Mouse (Mus musculus): ENCODE results near the gene Ly6f. TPM values are rescaled to one million over a fixed set of nuclear protein-coding genes. Genes with fewer than 3 reads are reported as not detected.
A peak's percentile ranks its signal among the peaks of the same experiment; 100 is the strongest.
"Not testable (repeated sequence)": the region's sequence is repeated elsewhere in the genome, so short reads cannot be mapped to it uniquely, and the experiment has no call there.

Ly6f gene
- not detected for total RNA-seq (2022)

GRCm38 (mm10) chr15:75268121-75268520 lies at the start of gene Ly6f:
Ly6f (plus strand) TSS chr15:75268421.
- no peak for DNase-seq

GRCm38 (mm10) chr15:75221942-75222341 lies 46.3 kb upstream of the Ly6f start:
- DNase-seq: no peak

DNA sequence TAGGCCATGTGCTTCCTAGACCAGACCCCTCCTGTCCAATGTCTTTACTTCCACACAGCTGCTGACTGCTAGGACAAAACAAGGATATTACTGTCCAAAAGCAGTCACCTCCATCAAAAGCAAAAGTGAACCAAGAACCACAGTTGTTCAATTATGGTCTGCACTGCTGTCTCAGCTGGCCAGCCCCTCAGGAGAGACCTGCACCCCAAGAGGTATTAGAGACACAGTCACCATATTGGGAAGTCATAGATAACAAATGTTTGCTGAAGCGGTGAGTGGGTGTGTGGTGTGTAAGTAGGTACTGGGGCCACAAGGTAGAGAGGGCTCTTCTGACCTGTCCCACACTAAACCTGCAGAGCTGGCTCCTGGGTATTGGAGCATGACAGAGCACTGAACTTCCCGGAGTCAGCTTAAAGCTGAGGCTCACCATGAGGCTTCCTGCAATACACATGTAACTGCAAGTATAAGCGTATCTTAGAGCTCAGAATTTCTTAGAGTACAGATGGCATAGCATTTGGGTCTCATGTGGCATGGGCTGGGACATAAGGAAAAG lies 30.4 kb upstream of the Ly6f start:
- no peak for DNase-seq

DNA sequence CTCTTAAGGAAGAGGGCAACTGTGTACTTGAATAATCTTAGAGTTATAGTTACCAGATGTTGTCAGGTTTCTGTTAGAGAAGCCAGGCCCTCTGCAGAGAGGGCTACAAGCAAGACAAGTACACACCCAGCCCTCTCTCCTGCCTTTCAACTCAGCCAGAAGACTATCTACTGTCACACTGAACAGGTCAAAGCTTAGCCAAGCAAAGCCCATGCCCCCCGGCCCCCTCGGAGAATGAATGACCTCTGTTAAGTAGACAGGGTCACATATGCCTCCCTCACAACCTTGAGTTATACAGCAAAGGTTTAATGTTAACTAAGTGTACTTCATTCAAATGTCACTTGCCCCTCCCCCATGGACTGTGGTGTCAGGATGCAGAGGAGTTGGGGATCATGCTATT lies 27.7 kb upstream of the Ly6f start:
- no peak for DNase-seq

DNA sequence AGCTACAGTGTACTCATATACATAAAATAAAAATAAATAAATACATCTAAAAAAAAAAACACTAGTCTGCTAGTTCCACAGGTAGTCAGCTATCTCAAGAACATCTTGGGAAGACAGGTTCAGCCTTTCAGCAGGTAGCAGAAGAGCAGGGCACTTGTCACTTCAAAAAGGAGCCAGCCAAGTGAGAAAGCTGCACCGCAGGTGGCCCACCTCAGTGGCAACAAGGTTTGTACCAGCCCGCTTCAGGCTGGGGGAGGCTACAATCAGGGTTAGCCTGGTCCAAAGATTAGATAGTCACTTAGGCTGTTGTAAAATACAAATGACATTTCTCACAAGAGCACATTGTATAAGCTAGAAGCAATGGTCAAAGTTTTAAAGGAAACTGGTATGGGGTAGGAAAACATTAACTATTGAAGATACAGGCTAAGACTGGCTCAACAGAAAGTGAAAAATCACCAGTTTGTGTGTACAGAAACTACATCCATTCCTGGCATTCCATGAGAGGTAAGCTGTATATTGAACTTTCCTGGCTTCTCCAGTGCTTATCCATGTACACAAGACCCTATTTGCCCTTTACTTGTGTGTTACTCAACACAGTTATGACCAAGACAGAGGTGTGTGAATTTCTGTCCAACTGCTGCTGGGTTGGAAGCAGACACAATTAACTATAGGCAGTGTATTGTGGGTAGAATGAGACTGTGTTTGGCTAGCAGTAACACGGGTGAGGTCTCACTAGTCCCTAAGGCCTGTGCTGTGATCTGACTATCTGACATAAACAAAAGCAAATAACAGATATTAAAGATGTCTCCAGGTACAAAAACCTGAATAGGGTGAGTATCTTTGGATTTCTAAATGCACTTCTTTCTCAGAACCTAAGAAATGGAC lies 25.2 kb upstream of the Ly6f start:
- DNase-seq: no peak

DNA sequence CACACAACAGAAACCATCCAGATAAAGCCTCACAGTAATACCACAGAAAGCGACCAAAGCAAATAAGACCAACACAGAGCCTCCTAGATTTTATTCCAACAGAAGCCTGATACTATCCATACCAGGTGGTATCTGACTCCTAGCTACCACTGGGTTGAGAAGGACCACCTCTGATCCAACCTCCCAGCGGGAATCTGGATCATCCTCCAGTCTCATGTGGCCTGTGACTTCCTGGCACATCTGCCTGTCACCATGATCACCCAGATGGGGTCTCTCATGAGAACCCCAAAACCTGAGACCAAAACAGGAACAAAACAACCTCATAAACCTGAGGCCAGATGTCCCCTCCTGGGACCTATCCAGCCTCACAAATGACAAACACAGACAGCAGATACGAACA lies 13.6 kb upstream of the Ly6f start:
- no peak for DNase-seq

- no peak for DNase-seq
Observed at GRCm38 (mm10) chr15:75265863-75266262, 2.4 kb upstream of the Ly6f start.

GRCm38 (mm10) chr15:75266626-75267025 lies 1.6 kb upstream of the Ly6f start:
- no peak for DNase-seq

DNA sequence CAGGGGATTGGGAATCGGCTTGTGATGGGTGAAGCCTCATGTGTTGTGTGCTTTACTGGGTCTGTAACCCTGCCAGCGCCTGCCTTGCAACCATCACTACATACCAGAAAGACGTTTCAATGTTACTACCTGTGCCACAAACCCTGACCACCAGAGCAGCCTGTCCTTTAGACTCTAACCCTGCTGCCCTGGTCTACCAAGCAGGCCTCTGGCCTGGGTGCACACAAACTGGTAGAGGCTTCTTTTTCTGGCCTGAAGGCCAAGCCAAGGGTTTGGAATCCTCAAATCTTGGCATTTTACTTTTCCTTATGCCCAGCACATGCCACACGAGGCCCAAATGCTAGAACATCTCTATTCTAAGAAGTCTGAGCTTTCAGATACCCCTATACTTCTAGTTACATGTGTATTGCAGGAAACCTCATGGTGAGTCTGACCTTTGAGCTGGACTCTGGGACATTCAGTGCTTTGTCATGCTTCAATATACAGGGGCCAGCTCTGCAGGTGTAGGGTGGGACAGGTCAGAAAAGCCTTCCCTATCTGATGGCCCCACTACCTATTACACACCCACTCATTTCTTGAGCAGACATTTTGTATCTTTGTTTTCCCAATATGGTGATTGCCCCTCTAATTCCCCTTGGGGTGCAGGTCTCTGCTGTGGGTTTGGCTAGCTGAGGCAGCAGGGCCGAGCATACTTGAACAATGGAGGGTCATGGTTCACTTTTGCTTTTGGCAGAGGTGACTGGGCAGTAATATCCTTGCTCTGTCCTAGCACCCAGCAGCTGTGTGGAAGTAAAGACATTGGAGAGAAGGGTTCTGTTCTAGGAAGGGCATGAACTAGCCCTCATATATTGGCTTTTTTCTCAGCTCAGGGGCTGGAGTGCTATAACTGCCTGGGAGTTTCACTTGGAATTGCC lies 952 bp downstream of the Ly6f start:
- DNase-seq: no peak

DNA sequence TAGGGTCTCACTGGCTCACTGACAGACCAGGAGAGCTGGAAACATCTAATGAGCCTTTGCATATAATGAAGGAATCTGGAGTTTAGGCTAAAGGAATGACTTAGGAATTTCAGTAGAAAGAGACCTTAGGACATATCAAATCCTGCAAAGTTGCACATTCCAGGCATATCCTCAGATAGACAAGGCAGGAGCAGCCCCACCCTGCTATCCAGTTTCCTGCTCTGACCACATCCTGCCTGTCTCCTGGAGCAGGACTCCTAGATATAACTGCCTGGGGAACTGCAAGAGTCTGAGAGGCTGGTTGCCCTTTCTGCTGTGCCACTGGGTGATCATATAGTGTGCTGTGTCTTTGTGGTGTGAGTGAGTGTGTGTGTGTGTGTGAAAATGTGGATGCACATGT lies 1.9 kb downstream of the Ly6f start:
- no peak for DNase-seq

DNA sequence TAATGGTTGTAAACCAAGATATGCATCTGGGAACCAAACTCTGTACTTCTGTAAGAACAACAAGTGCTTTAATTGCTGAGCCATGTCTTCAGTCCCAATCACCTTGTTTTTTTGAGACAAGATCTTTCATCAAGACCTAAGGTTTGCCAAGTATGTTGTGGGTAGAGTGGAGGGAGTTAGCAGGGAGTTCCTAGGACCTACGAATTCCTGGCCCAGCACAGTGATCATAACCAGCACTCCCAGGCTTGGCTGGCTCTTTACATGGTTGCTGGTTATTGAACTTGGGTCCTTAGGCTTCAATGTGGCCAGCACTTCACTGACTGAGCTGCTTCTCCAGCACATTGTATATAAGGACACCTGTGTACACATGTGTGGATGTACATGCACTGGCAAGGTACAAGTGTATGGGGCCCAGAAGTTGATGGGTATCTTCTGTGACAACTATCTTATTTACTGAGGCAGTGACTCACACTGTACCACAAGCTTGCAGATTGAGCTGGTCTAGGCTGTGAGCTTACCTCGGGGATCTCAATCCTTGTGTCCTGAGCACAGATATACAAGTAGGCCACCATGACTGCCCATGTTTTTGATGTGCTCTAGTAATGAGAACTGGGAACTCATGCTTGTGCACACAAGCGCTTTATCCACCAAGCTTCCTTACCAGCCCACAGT lies 2.6 kb downstream of the Ly6f start:
- no peak for DNase-seq

DNA sequence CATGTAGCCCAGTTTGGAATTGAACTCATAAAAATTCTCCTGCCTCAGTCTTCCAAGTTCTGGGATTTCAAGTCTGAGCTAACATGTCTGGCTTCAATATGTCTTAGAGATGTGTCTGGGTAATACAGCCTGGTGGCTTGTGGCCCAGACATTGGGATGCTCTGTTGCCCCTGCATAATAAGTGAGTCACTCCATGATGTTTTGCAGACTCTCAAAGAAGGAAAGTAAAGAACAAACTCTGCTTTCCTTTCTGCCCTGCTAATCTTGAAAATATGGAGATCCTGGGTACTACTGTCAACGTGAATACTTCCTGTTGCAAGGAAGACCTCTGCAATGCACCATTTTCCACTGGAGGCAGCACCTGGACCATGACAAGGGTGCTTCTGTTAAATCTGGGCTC lies 3.2 kb downstream of the Ly6f start:
- DNase-seq: no peak

DNA sequence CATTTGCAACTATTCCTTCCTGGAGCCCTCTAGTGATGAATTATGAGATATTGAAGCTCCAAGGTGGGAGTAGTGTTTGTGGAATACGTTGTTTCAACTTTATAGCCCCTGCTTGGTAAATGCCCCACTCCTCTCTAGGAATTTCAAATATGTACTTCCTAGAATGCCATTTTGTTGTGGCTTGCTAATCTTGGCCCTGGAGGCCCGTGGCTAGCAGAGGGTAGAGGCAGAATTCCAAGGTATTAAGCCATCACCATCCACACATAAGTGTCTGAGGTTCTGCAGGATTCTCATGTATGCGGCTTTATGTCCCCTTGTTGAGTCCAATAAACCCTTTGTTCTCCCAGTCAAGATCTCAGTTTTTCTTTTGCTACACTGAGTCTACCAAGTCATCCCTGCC lies 3.7 kb downstream of the Ly6f start:
- no peak for DNase-seq

- DNase-seq: not testable (repeated sequence)
Observed at GRCm38 (mm10) chr15:75281991-75282390, 13.8 kb downstream of the Ly6f start.

DNA sequence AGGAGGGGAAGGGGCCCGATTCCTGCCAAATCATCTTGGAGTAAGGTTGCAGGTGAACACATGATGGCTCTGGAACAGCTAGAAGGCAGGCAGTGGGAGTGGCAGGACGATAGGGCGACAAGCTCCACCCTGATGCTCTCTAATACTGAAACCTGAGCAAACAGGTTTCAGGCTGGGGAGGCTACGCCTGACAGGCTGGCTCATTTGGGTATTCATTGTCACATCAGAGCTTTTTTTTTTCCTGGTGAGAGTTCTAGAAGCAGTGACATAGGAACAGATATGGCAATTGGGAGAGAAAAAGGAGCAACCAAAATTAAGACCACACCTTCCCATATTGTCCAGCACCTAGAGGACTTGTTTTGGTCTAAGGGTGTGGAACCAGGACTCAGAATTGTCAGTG lies 18.3 kb downstream of the Ly6f start:
- not testable (repeated sequence) for DNase-seq

- no peak for DNase-seq
Observed at GRCm38 (mm10) chr15:75292377-75292776, 24.2 kb downstream of the Ly6f start.

GRCm38 (mm10) chr15:75293873-75294385 lies 25.7 kb downstream of the Ly6f start:
- peak; percentile 17 for DNase-seq

GRCm38 (mm10) chr15:75306101-75306500 lies 37.9 kb downstream of the Ly6f start:
- no peak for DNase-seq

DNA sequence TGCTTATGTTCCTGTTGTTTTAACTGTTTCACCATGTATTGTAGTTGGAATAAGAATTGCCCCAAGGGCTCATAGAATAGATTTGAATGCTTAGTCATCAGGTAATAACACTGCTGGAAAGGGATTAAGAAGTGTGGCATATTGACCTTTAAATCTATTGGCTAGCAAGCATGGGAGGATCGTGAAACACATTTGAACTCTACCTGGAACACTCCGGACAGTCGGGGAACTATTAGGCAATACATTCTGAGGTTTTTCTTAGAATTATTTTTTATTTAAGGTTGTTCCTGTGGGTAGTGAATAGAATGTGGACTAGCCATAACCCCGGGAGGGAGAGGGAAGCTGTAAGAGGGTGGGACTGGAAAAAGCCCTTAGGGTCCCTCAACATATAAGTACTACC lies 41.0 kb downstream of the Ly6f start:
- no peak for DNase-seq

DNA sequence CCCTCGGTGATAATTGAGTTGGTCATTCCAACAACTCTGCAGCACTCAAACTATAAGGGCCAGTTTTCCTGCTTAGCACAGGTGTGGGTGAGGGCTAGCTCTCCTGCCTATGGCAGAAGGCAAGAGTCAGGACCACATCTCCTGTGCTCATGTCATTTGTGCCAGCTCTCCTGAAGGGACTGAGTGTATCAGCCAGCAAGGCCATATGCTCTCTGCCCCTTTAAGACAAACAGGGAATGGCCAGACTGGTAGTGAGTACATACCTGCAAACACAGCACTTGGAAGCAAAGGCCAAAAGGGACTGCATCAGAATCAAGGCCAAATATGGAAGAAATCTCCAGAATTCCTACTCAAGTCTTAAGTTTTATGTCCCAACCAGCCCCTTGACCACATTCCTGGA lies 41.7 kb downstream of the Ly6f start:
- no peak for DNase-seq

DNA sequence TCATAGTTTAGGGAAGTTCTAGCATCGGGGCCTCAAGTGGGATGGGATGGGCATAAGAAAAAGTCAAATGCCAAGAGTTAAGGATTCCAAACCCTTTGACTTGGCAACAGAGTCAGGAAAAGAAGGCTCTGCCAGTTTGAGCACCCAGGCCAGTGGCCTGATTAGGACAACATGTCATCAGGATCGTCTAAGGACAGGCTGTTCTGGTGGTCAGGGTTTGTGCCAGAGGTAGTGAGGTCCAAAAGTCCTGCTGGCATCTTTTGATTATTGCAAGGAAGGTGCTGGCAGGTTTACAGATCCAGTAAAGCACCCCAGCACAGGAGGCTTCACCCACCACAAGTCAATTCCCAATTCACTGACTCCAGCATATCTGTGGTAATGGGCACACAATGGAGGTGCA lies 46.2 kb downstream of the Ly6f start:
- DNase-seq: no peak

- DNase-seq: no peak
Observed at GRCm38 (mm10) chr15:75317255-75317654, 49.0 kb downstream of the Ly6f start.

Measured in adrenal gland, adult 8-10 months (tissue).